Mouse (Mus musculus): ENCODE data around the gene Slc30a5.
"Not testable (repeated sequence)": the region's sequence is repeated elsewhere in the genome, so short reads cannot be mapped to it uniquely, and the experiment has no call there.

Slc30a5 gene

DNA sequence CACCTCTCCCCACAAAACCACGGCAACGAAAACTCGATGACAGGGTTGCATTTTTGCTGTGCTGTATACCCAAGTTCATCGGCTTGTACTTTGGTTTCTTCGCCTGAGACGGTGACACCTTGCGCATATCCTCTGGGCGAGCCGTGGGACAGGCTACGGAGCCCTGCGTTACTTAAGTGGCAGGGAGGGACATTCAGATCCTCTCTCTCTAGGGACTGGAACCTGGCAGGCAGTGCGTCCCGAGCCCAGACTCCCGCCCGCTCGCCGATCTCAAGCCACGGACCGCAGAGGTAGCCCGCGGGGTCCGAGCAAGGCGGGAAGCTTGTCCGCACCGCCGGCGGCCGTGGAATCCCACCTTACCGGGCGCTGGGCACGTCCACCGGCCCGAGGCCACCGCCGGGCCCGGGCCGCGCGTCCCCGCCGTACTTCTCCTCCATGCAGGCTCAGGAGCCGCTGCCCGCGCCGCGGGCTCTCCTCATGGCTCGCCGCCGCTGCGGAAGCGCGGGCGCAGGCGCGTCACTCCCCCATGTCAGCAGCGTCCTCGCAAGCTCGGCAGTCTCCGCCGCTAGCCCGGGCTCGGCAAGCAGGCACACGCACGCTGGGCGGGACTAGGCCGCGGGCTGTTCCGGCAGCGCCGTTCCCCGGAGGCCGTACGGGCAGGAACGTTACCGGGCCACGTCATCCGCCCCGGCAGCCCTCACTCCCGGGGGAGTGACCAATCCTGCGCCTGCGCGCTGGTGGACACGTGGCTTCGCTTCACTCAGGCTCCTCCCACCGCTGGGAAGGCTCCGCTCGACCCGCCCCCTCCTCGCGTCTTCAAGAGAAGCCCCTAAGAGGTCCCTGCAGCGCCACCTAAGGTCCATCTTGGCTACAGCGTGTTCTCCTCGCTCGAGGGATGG is at the start of gene Slc30a5:
TSS of gene Slc30a5 (minus strand) at position 687 of the 899 bp plus-strand sequence.
- peak; percentile 100 for DNase-seq (ENCODE audit: inconsistent age in 2 of 2, low spot score in 1 of 2)

DNA sequence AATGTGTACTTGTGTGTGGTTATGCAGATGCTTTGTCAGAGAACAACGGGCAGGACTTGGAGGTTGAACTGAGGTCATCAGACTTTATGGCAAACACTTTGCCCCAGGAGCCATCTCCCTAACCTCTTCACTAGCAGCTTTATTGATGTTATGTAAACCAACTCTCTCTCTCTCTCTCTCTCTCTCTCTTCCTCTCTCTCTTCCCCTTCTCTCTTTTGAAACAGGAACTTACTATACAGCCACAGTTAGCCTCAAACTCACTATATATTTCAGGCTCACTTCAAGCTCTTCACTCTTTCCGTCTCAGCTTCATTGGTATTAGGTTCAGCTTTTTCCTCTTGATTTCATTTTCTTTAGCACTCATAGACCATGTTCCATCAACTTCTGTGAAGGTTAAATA is 48.7 kb upstream of the Slc30a5 start:
- DNase-seq (ENCODE audit: inconsistent age in 2 of 2, low spot score in 1 of 2): no peak

DNA sequence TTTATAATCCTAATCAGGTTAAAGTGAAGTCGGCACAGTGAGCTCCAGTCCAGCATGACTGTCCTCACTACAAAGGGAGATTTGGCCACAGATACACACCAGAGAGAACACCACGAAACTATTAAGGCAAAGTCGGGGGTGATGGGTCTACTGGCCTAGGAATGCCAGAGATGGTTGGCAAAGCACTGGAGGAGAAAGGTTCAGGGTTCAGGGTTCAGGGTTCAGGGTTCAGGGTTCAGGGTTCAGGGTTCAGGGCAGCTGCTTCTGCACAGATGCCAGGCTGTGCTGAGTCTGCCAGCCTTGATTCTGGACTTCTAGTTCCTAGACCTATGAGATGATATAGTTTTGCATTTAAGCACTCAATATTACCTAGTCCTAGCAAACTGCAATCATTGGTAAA is 46.6 kb upstream of the Slc30a5 start:
- DNase-seq (ENCODE audit: inconsistent age in 2 of 2, low spot score in 1 of 2): no peak

DNA sequence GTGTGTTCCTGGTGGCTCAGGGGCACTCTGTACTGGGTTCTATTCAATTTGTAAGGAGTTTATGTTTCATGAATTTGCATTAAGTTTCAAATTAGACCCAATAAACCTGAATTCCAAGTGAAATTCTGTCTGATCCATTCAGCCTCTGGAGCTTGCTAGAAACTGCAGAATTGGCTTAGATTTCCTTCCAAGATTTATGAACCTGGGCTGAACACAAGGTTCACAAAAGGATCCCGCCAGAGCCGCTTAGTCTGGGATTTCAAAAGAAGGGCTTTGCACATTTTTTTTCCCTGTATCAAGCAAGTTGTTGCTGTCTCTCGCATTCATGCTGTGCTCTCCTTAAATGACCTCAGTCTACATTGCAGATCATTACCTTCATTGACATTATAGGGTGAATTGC is 46.1 kb upstream of the Slc30a5 start:
- no peak for DNase-seq (ENCODE audit: inconsistent age in 2 of 2, low spot score in 1 of 2)

DNA sequence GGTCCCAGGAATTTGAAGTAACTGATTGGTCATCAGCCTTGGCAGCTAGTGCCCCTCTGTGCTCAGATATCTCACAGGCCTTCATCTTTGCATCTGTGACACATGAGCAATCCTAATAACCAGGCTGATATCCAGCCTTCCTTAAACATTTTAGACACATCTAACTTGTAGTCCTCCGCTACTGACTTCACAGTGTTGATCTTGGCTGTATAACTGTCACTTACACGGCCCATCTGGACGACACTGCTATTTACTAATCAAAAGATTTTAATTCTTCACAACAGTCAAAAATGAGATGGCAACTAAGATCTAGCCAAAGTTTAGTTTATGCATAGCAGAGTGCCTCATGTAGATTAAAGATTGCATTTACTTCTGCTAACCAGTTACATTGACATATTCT is 45.0 kb upstream of the Slc30a5 start:
- no peak for DNase-seq (ENCODE audit: inconsistent age in 2 of 2, low spot score in 1 of 2)

DNA sequence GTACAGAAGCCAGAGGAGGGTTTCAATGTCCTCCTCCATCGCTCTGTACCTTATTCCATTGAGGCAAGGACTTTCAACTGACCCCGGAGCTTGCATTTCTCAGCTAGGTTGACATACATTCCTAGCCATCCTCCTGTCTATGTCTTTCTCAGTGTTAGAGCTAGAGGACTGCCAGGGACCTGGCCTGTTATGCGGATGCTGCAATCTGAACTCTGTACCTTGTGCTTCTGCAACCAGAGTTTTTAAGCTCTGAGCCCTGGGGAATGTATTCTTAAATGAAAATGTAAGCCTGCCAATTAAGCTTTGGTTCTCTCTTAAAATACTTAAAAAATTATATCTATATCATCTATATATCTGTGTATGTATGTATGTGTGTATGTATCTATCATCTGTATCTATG is 44.5 kb upstream of the Slc30a5 start:
- no peak for DNase-seq (ENCODE audit: inconsistent age in 2 of 2, low spot score in 1 of 2)

DNA sequence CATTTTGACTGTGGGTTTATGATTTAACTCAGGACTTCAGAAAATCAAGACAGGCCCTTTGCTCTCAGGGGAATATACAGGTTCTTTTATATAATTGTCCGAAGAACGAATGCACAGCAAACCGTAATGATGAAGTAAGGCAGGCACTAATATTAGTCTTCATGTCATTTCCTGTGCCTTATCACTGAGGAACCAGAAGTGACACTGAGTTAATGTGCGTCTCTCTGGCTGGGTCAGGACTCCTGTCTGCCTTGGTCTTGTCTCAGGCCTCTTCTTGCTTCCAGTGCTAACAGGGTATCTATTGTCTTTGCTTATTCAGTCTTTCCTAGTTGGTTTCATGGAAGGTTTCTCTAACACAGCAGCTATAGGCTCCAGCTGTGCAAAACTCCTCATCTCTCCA is 41.9 kb upstream of the Slc30a5 start:
- DNase-seq (ENCODE audit: inconsistent age in 2 of 2, low spot score in 1 of 2): no peak

DNA sequence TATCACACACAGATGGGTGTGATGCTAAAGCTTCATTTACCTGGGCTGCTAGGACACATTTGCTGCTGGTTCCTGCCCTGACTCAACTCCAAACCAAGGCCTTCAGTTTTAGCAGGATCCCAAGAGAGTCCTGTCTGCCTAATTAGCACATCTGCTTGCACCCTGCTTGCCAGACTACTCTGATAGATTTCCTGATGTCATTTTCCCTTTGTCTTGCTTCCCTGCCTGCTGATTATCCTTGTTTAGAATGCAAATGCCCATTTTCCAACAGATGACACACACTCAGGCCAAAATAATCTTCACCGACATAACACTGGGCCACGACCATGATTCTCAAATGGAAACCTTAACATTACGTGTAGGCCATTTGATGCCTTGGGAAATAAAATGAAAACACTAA is 41.4 kb upstream of the Slc30a5 start:
- no peak for DNase-seq (ENCODE audit: inconsistent age in 2 of 2, low spot score in 1 of 2)

DNA sequence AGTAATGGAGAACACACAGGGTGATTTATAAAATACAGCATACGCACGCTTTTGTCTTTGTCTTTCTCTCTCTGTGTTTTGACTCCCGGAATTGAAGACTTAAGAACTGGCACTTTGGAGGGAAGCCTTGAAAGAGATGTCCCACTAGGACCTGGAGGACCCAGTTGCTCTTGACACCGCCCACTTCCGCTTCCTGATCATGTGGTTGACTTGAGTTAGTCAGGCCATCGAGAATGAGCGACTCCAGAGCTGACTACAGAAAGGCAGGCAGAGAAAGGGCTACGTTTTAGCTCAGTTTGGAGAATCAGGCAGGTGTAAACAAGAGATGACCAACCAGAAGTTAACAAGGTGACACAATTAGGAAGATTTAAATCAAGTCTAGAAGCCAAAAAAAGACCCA is 40.3 kb upstream of the Slc30a5 start:
- DNase-seq (ENCODE audit: inconsistent age in 2 of 2, low spot score in 1 of 2): no peak

DNA sequence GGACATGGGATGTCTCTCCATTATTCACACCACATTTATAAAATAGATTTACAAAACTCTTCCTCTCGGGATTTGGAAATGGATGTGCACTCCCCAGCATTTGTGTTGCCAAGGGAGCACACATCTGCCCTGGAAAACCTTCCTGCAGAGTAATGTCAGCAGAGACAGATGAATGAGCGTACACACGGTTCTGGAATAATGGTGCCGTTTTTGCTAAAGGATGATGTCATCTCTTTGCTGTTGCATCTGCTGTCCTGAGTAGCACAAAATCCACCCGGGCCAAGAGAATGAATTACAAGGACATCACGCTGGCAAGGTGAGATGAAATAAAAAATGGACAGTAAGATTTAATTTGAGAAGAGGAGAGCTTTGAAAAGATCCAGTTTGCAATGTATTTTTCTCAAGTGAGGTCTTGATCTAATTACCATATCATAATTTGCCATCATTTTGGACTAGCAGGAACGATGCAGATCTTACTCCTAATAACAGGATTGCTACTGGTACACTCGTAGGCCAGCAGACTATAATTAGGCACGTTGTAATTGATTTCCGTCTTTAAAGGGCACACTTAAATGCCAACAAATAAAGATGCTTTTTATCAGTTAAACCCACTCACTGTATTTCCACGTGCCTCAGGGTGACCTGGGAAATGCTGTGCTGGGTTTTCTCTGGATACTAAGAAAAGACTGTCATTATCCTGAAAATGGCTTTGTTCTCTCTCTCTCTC is 38.4 kb upstream of the Slc30a5 start:
- peak in 1 of 2 experiments; percentile 27 for DNase-seq (ENCODE audit: inconsistent age in 2 of 2, low spot score in 1 of 2)

DNA sequence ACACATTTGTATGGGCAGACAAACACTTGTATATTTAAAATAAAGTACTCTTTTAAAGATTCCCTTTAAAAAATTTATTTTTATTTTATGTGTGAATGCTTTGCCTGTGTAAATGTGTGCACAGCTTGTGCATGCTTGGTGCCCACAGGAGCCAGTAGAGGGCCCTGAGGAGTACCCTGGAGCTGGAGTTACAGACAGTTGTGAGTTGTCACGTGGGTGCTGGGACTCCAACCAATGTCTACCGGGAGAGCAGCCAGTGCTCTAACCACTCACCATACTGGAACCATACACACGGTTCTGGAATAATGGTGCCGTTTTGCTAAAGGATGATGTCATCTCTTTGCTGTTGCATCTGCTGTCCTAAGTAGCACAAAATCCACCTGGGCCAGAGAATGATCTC is 36.6 kb upstream of the Slc30a5 start:
- no peak for DNase-seq (ENCODE audit: inconsistent age in 2 of 2, low spot score in 1 of 2)

DNA sequence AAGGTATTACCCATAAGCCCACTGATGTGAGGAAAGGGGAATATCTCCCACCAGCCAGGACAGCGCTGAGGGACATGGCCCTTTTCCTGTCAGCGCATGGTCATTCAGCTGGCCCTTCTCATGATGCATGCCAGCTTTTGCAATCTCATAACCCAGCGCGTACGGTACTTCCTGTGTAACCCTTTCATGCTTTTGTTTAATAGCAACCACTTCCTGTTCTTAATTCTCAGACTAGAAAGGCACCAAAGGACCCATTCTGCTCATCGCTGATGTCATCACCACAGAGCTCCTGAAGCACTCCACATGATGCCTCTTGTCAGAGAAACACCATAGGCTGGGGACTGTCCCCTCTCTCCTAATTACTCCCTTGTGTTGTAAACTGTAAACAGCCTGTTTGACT is 33.1 kb upstream of the Slc30a5 start:
- no peak for DNase-seq (ENCODE audit: inconsistent age in 2 of 2, low spot score in 1 of 2)

DNA sequence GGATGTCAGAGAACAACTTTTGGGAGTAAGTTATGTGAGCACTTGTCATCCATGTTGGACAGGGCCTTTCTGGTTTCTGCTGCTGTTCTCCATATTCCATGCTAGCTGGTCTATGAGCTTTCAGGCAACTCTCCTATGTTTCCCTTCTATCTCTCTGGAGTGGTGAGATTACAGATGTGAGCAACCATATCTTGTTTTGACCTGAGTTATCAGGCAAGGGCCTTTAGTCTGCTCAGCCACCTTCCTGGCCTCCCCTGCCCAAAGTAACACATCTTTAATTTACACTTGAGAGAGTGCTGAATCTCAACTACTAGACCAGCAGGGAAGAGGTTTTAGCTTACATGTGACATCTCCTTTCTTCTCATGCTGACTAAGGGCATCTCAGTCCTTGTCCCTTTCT is 32.5 kb upstream of the Slc30a5 start:
- DNase-seq (ENCODE audit: inconsistent age in 2 of 2, low spot score in 1 of 2): no peak

DNA sequence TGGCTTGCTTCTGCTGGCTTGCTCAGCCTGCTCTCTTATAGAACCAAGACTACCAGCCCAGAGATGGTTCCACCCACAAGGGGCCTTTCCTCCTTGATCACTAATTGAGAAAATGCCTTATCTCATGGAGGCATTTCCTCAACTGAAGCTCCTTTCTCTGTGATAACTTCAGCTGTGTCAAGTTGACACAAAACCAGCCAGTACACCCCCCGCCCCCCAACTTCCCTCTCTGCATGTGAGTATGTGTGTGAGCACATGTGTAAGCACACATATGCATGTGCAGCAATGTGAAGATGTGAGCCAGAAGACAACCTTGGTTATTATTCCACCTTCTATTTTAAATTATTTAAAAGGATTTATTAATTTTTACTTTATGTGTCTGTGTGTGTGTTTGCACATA is 30.7 kb upstream of the Slc30a5 start:
- not testable (repeated sequence) for DNase-seq (ENCODE audit: inconsistent age in 2 of 2, low spot score in 1 of 2)

DNA sequence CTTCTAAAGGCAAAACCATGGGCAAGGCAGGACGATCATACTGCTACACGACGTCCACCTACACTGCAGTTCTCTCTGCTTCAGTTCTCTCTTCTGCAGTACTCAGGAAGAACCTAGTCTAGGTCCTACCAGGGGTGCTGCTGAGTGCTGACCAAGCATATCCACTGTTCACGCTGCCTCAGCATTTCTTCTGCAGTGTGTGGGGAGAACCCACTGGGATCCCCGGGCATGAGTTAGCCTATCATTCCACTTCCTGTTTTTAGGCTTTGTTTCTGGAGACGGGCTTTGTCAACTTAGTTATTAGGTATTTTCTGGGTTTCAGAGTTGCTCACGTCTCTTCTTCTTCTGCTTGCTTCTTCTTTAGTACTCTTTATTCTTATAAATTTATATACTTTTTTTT is 25.9 kb upstream of the Slc30a5 start:
- DNase-seq (ENCODE audit: inconsistent age in 2 of 2, low spot score in 1 of 2): no peak

DNA sequence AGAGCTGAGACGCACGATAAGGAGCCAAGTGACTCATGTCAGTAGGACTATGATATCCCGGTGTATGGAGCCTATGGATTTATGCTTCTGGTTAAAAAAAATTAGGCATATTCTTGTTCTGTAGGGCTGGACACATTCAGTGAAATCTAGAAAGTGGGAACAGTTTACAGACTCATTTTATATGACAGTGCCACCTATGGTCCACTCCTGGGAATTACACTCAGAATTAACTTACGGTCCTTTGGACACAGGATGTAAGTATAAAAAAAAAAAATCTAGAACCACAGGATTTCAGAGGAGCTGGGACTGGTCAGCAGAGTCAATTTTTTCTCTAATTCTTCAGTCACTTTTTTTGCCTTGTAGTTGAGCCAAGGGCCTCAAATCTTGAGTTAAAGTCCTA is 20.9 kb upstream of the Slc30a5 start:
- DNase-seq (ENCODE audit: inconsistent age in 2 of 2, low spot score in 1 of 2): peak in 1 of 2 experiments; percentile 68

DNA sequence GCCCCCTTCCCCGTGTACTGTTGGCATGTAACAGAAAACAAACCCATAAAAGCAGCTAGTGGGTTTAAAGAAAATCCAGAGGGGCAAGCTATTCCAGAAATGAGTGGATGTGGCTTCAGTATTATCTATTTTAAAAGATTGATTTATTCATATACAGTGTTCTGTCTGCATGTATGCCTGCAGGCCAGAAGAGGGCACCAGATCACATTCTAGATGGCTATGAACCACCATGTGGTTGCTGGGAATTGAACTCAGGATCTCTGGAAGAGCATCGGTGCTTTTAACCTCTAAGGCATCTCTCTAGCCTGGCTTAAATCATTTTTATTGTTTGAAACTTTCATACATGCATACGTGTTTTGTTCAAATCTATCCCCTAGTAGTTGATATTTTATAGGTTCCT is 19.9 kb upstream of the Slc30a5 start:
- DNase-seq (ENCODE audit: inconsistent age in 2 of 2, low spot score in 1 of 2): no peak

DNA sequence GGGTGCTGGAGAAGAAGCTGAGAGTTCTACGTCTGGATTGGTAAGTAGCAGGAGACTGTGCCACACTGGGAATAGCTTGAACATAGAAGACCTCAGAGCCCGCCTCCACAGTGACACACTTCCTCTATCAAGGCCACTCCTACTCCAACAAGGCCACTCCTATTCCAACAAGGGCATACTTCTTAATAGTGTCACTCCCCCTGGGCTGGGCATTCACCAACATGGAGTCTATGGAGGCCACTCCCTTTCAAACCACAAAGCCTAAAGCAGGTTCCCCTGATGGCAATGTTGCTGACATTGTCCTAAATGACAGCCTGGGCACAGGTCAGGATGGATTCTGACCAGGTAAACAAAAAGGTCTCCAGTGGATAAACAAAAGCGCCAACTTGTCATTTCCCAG is 15.9 kb upstream of the Slc30a5 start:
- DNase-seq (ENCODE audit: inconsistent age in 2 of 2, low spot score in 1 of 2): no peak

DNA sequence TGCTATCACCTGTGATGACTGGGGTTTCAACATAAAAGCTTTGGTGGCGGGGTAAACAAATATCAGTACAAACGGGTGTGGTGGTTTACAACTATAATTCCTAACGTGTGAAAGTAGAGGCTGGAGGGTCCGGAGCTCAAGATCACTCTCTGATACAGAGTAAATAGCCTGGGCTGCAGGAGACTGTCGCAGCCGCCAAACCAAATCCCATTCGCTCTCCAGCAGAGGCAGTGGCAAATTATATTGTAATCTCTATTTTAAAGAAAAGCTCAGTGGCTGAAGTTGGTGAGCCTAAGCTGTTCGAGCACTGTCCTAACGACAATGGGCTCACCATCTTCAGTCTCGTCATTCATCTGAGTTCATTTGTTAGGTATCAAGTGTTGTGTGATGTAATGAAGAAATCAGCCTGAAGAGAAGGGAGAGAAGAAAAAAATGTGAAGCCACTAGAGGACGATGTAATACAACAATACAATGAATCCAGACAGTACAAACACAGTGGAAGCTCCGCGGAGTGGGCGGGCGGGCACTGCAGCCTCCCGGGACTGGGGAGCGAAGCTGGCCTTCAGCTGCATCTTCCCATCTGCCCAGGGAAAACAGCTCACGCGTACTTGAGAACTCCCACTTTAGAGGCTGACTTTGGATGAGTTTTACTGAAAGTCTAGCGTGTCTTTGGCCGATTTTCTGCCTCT is 13.8 kb upstream of the Slc30a5 start:
- peak; percentile 25 to 55 for DNase-seq (ENCODE audit: inconsistent age in 2 of 2, low spot score in 1 of 2)

DNA sequence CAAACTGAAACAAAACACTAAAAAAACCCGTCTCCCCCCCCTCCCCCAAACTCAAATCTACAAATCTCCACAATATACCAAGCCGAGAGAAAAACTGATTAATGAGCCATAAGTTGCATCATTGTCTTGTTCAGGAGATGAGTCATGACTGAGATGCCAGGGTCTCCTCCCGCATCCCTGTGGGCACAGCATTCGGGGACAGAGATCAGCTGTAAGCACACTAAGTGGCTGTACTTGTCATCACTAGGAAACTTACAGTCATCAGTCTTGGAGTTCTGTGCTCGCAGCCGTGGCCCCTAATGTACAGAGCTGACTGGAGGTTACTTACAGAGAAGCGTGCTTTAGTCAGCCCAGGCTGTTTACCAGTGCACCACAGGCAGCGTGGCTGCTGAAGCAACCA is 13.0 kb upstream of the Slc30a5 start:
- DNase-seq (ENCODE audit: inconsistent age in 2 of 2, low spot score in 1 of 2): no peak

DNA sequence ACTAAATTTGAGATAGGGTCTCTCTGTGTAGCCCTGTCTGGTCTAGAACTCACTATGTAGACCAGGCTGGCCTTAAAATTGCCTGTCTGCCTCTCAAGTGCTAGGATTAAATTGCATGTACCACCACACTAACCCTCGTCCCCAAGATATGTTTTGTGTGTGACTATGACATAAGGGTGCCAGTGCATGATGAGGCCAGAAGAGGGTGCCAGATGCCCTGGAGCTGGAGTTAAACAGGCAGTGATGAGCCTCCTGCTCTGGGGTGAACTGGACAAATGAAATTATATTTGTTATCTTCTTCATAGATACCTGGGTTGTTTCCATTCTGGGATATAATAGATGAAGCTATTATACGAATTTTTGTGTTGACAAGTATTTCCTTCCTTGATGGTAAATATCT is 10.7 kb upstream of the Slc30a5 start:
- DNase-seq (ENCODE audit: inconsistent age in 2 of 2, low spot score in 1 of 2): peak in 1 of 2 experiments; percentile 44

Measured in adrenal gland, adult (tissue).